Mouse (Mus musculus) forebrain, embryonic 15.5 days (tissue): ENCODE data around the gene Zfhx2. TPM values are rescaled to one million over a fixed set of nuclear protein-coding genes. Genes with fewer than 3 reads are reported as not detected.

Source experiments
- ATAC-seq: fragments of 200-750 bp; cut with Nextera tagmentation; replicated peaks from 2 replicates; pipeline ENCODE4 v1.8.0; 2017; ENCODE audit warnings: mild to moderate bottlenecking, moderate TSS enrichment, moderate library complexity
- H3K27ac ChIP-seq: fragments of 300-500 bp; sonication (generic); replicated peaks from 2 replicates; pipeline ENCODE4 v1.5.1; 2015; ENCODE audit warnings: mild to moderate bottlenecking, inconsistent platforms
- H3K27me3 ChIP-seq: fragments of 300-500 bp; sonication (generic); 2 replicates; pipeline ENCODE4 v1.6.1; 2015; ENCODE audit warnings: inconsistent platforms
- H3K36me3 ChIP-seq: fragments of 300-500 bp; sonication (generic); 2 replicates; pipeline ENCODE4 v1.6.1; 2015; ENCODE audit warnings: mild to moderate bottlenecking, inconsistent platforms
- H3K4me1 ChIP-seq: fragments of 300-500 bp; sonication (generic); 2 replicates; pipeline ENCODE4 v1.6.1; 2015; ENCODE audit warnings: inconsistent platforms
- H3K4me2 ChIP-seq: fragments of 300-500 bp; sonication (generic); replicated peaks from 2 replicates; pipeline ENCODE4 v1.6.1; 2015; ENCODE audit warnings: mild to moderate bottlenecking, inconsistent platforms
- H3K4me3 ChIP-seq: fragments of 300-500 bp; sonication (generic); 2 replicates; pipeline ENCODE4 v1.5.1; 2015; ENCODE audit warnings: mild to moderate bottlenecking, inconsistent platforms
- H3K9ac ChIP-seq: fragments of 300-500 bp; sonication (generic); replicated peaks from 2 replicates; pipeline ENCODE4 v1.6.1; 2015; ENCODE audit warnings: mild to moderate bottlenecking, inconsistent platforms
- H3K9me3 ChIP-seq: fragments of 300-500 bp; sonication (generic); 2 replicates; pipeline ENCODE4 v1.6.1; 2016; ENCODE audit warnings: inconsistent platforms
- WGBS: fragments of 180-500 bp; shearing (Covaris S2); methylation state at CpG from one replicate; pipeline ENCODE4 v1.1.7; 2015; ENCODE audit warnings: mixed read lengths; 5-methylcytosine and 5-hydroxymethylcytosine counted together
- polyA plus RNA-seq: library from polyadenylated mRNA; unstranded; fragments of >200 nt; fragmentation: Nextera tagmentation; extraction: Ambion mirVana; gene quantifications from 2 replicates; pipeline ENCODE4 v1.2.1, GENCODE M21; 2015

Gene Zfhx2
- polyA plus RNA-seq, 1 experiment from 2014 or later = 27.4 TPM

GRCm38 (mm10) chr14:55074416-55074815 is 17.7 kb downstream of the Zfhx2 start:
- WGBS = 86% methylated on average over 12 of the region's 12 CpGs
- Histone ChIP-seq H3K27ac (peak overlapping the region; percentile 95), H3K36me3 (peaks cover 53% of the 10 kb centered on the region), H3K4me1 (peaks cover 57% of the 10 kb centered on the region), H3K9me3 (no peaks in the 10 kb centered on the region), H3K4me3 (no peak overlapping the region), H3K27me3 (no peaks in the 10 kb centered on the region), H3K9ac (no peak overlapping the region), H3K4me2 (no peak overlapping the region)
- no peak for ATAC-seq

GRCm38 (mm10) chr14:55071756-55072155 is 20.4 kb downstream of the Zfhx2 start:
- Histone ChIP-seq H3K4me3 (no peak overlapping the region), H3K27me3 (no peaks in the 10 kb centered on the region), H3K27ac (peak overlapping the region; percentile 56), H3K9me3 (no peaks in the 10 kb centered on the region), H3K4me2 (no peak overlapping the region), H3K36me3 (peaks cover 76% of the 10 kb centered on the region), H3K9ac (no peak overlapping the region), H3K4me1 (peaks cover 30% of the 10 kb centered on the region)
- WGBS = 34% methylated on average over 19 of the region's 19 CpGs
- no peak for ATAC-seq

DNA sequence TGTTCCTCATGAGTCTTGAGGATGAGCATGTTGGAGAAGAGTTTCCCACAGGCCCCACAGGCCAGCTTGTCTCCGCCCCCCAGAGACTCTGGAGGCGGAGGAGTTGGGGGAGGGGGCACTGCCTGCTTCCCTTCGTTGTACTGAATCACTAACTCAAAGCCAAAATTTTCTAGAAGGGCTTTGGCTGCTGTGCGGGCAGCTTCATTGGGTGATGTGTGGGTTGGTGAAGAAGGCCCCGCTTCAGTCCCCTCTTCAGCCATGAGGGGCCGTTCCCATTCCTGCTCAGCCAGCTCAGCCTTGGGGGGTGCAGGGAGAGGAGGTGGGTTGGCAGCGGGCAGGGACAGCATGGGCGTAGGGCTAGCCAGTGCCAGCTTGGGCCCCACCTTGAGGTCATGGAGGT is 26.1 kb downstream of the Zfhx2 start:
- Histone ChIP-seq H3K27me3 (no peaks in the 10 kb centered on the region), H3K4me2 (no peak overlapping the region), H3K9ac (no peak overlapping the region), H3K9me3 (no peaks in the 10 kb centered on the region), H3K27ac (0 out of 2 replicates have a peak overlapping the region, but pooled peaks have one; percentile 46), H3K36me3 (peaks cover 77% of the 10 kb centered on the region), H3K4me3 (no peak overlapping the region), H3K4me1 (peaks cover 51% of the 10 kb centered on the region)
- ATAC-seq = no peak
- WGBS = 91% methylated on average over 8 of the region's 8 CpGs

GRCm38 (mm10) chr14:55065391-55065790 is 26.7 kb downstream of the Zfhx2 start:
- no peak for ATAC-seq

DNA sequence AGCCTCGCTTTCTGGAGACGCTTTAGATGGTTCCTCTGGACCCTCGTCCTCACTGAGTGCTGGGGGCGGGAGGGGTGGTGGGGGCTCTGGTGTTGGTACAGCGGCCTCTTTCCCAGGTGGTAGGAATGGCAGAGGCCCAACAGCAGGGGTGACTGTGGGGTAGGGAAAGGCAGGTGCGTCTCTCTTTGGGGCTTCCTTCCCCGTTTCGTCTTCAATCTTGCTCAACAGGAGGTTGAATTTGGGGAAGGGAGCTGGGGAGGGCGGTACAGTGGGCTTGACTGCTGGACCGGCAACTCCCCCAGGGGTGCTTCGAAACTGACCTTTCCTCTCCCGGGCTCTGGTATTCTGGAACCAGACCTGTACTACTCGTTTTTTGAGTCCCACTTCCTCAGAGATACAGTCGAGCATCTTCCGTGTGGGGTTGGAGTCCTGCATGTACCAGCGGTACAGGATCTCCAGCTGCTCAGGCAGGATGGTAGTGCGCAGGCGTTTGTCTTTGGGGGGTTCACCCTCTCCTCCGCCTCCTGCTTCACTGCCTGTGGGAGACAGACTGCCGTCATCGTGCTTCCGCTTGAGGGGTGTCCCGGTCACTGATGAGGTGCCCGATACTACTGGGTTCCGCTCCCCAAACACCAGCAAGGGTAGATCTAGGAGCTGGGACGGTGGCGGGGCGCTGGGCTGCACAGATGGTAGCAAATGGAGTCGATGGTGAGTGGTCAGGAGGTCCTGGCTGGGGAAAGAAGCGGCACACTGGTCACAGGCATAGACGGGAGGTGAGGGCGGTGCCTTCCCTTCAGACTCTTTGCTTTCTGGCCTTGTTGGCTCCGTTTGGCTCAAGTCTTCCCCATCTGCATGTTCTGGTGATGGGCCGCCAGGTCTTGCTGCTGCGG is 27.4 kb downstream of the Zfhx2 start:
- no peak overlapping the region for H3K4me3 ChIP-seq
- no peak overlapping the region for H3K9ac ChIP-seq
- WGBS = 84% methylated on average over 35 of the region's 35 CpGs
- peak overlapping the region; percentile 46 for H3K27ac ChIP-seq
- H3K4me2 ChIP-seq = no peak overlapping the region
- no peak for ATAC-seq
- H3K9me3 ChIP-seq = no peaks in the 10 kb centered on the region
- no peaks in the 10 kb centered on the region for H3K27me3 ChIP-seq
- peaks cover 74% of the 10 kb centered on the region for H3K36me3 ChIP-seq
- peaks cover 63% of the 10 kb centered on the region for H3K4me1 ChIP-seq

More at GRCm38 (mm10) chr14:55065391-55065790, 26.7 kb downstream of the Zfhx2 start:
- H3K9me3 ChIP-seq = no peaks in the 10 kb centered on the region
- no peak overlapping the region for H3K9ac ChIP-seq
- peaks cover 75% of the 10 kb centered on the region for H3K36me3 ChIP-seq
- no peak overlapping the region for H3K4me3 ChIP-seq
- 93% methylated on average over 13 of the region's 13 CpGs for WGBS
- H3K27ac ChIP-seq = peak overlapping the region; percentile 46
- no peak overlapping the region for H3K4me2 ChIP-seq
- peaks cover 57% of the 10 kb centered on the region for H3K4me1 ChIP-seq
- no peaks in the 10 kb centered on the region for H3K27me3 ChIP-seq

DNA sequence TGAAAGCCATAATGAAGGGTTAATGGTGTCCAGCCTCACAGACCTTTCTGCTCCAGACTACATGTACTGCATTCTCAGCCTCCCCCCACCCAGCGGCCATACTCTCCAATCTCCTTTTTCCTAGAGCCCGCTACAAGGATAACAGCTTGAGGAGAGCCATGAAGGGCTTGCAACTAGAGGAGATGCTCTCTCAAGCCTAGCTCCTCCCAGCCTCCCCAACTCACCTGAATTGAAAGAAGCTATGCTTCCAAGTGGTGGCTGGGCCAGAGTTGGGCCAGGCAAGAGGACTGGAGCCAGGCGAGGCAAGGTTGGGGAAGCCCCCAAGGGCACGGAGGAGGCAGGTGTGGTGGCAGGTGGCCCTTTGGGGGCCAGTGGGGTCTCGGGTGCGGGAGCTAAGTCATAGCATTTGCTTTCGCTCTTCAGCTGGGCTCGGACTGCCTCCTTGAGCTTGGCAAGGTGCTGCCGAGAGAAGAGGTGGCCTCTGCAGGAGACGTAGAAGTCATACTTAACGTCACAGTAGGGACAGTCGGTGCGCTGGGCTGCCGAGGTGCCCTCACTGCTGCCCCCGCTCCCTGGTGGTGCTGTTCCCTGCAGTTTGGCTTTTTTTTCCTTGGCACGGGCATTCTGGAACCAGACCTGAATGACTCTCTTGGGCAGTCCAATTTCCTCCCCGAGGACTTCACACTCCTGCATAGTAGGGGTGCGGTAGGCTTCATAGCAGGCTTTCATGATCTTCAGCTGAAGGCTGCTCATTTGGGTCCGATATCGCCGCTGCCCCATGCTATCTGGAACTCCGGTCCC is 28.3 kb downstream of the Zfhx2 start:
- Histone ChIP-seq H3K9ac (no peak overlapping the region), H3K4me3 (no peak overlapping the region), H3K27ac (peak overlapping the region; percentile 80), H3K4me1 (peaks cover 73% of the 10 kb centered on the region), H3K9me3 (no peaks in the 10 kb centered on the region), H3K36me3 (peaks cover 71% of the 10 kb centered on the region), H3K27me3 (no peaks in the 10 kb centered on the region), H3K4me2 (peak overlapping the region; percentile 37; the same call in 1 of the 2 replicates)
- no peak for ATAC-seq
- WGBS = 91% methylated on average over 22 of the region's 22 CpGs

DNA sequence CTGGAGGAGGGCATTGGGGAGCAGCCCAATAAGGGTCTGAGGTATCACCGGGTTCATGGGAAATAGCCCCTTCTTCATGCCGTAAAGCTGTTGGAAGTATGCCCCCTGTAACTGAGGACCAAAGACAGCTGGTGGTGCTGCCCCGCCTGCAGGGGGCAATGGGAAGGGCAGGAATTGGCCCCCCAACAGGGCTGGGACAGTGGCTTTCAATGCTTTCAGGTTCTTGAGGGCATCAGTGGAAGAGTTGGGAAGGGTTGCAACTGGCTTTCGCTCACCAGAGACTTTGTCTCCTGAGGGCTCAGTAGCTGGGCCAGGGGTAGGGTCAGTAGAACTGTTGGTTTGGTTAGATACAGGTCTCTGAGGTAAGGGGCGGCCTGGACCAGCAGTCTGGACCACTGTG is 29.0 kb downstream of the Zfhx2 start:
- no peaks in the 10 kb centered on the region for H3K9me3 ChIP-seq
- peak overlapping the region; percentile 80 for H3K27ac ChIP-seq
- H3K4me1 ChIP-seq = peaks cover 79% of the 10 kb centered on the region
- 90% methylated on average over 5 of the region's 5 CpGs for WGBS
- H3K4me3 ChIP-seq = peak overlapping the region; percentile 26; the same call in 1 of the 2 replicates
- H3K27me3 ChIP-seq = no peaks in the 10 kb centered on the region
- H3K4me2 ChIP-seq = peak overlapping the region; percentile 37
- peaks cover 66% of the 10 kb centered on the region for H3K36me3 ChIP-seq
- no peak for ATAC-seq
- H3K9ac ChIP-seq = peak overlapping the region; percentile 27; the same call in 1 of the 2 replicates

DNA sequence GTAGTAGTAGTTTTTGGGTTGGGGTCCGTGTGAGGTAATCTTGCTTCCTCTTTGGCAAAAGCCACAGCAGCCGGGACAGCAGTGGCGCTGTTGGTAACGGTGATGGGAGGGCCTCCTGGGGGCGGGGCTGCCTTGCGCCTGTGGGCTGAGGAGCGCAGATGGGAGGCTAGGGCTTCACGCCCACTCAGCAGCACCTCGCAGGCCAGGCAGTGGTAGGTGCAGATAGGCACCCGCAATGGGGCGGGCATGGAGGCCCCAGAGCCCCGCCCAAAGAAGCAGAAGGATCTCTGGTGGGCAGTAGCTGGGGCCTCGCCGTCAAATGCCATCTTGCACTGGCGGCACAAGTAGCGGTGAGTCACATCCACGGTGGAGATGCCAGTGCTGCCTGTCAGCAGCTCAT is 29.5 kb downstream of the Zfhx2 start:
- peak overlapping the region; percentile 26 for H3K4me3 ChIP-seq
- peaks cover 66% of the 10 kb centered on the region for H3K36me3 ChIP-seq
- peak overlapping the region; percentile 27 for H3K9ac ChIP-seq

GRCm38 (mm10) chr14:55061845-55062244 is 30.3 kb downstream of the Zfhx2 start:
- 42% methylated on average over 7 of the region's 7 CpGs for WGBS
- peaks cover 92% of the 10 kb centered on the region for H3K4me1 ChIP-seq
- H3K4me2 ChIP-seq = peak overlapping the region; percentile 37
- ATAC-seq = no peak
- peak overlapping the region; percentile 27; the same call in 1 of the 2 replicates for H3K9ac ChIP-seq
- peak overlapping the region; percentile 7 for H3K4me3 ChIP-seq
- H3K27ac ChIP-seq = peak overlapping the region; percentile 80
- no peaks in the 10 kb centered on the region for H3K27me3 ChIP-seq
- H3K9me3 ChIP-seq = no peaks in the 10 kb centered on the region
- H3K36me3 ChIP-seq = peaks cover 63% of the 10 kb centered on the region

More for the DNA sequence above, 29.5 kb downstream of the Zfhx2 start:
- WGBS = 34% methylated on average over 17 of the region's 17 CpGs
- peak overlapping the region; percentile 37 for H3K4me2 ChIP-seq
- no peaks in the 10 kb centered on the region for H3K27me3 ChIP-seq
- no peaks in the 10 kb centered on the region for H3K9me3 ChIP-seq
- ATAC-seq = peak; percentile 75
- peak overlapping the region; percentile 80 for H3K27ac ChIP-seq
- H3K4me1 ChIP-seq = peaks cover 84% of the 10 kb centered on the region

GRCm38 (mm10) chr14:55059931-55060330 is 32.2 kb downstream of the Zfhx2 start:
- H3K4me1 ChIP-seq = peaks cover 98% of the 10 kb centered on the region
- H3K9ac ChIP-seq = no peak overlapping the region
- no peak for ATAC-seq
- peak overlapping the region; percentile 65 for H3K4me2 ChIP-seq
- H3K4me3 ChIP-seq = peak overlapping the region; percentile 10
- WGBS = 25% methylated on average over 5 of the region's 5 CpGs
- peaks cover 44% of the 10 kb centered on the region for H3K36me3 ChIP-seq
- peak overlapping the region; percentile 72 for H3K27ac ChIP-seq
- H3K9me3 ChIP-seq = no peaks in the 10 kb centered on the region
- H3K27me3 ChIP-seq = no peaks in the 10 kb centered on the region

DNA sequence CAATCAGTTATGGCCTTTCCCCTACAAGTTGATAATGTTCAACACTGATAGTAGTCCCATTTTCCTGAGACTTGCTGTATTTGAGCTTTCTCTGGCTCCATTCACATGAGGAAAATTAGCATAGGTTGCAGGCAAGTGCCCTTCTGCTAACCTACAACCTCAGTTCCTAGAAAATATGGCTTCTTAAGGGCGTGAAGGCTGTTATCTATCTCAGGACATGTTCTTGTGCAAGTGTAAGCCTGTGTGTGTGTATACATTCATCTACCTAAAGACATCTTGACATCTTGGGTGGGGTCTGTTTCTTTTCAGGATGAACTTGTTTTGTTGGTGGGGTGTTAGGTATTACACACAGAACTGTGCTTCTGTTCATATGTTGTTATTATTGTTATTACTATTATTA is 33.1 kb downstream of the Zfhx2 start:
- Histone ChIP-seq H3K4me1 (peaks cover 97% of the 10 kb centered on the region), H3K27me3 (no peaks in the 10 kb centered on the region), H3K36me3 (peaks cover 35% of the 10 kb centered on the region), H3K4me3 (peak overlapping the region; percentile 41), H3K27ac (0 out of 2 replicates have a peak overlapping the region, but pooled peaks have one; percentile 72), H3K4me2 (peak overlapping the region; percentile 65), H3K9ac (0 out of 2 replicates have a peak overlapping the region, but pooled peaks have one; percentile 3), H3K9me3 (no peaks in the 10 kb centered on the region)
- ATAC-seq = no peak
- 96% methylated on average over 1 of the region's 1 CpGs for WGBS
